Mouse (Mus musculus): ENCODE results near the gene Efcab11.

Efcab11 gene

GRCm38 (mm10) chr12:99669976-99670761 is 214.1 kb downstream of the Efcab11 start:
- no peak for DNase-seq

DNA sequence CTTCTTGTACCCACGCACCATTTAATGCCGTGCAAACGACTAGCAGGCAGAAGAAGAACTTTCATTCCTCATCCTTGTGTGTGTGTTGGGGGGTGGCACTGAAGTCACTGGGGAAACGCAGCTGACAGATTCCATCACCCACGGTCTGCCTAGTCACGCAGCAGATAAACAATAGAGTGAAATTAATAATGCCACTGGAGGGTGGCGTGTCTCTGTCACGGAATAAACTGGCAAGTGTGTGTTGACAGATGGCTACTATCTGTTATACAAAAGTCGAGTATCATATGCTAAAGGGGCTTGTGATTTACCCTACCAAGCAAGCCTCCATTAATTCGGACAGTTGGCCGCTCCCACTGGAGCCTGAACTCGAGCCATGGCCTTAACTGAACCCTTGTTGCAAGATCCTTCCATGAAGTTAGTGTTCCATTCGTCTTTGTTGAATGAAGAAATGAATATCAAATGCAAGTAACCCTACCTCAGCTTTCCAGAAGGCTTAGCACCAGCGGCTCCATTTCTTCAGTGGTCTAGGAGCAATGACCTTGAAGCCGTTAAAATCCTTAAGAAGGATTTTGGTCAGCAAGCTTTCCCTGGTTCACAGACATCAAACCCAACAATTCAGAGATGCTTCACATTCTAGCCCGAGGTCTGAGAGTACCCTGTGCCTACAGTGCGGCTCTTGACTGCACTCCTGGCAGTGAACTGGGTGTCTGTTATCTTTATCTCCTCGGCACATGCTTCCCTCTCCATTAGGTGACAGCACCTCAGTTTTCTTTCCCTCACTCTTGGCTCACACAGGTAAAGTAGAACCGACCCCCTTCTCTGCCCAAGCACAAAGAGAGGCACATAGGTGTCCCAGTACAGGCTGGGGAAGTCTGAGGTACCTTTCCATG is 229.0 kb downstream of the Efcab11 start:
- DNase-seq = peak; percentile 29

DNA sequence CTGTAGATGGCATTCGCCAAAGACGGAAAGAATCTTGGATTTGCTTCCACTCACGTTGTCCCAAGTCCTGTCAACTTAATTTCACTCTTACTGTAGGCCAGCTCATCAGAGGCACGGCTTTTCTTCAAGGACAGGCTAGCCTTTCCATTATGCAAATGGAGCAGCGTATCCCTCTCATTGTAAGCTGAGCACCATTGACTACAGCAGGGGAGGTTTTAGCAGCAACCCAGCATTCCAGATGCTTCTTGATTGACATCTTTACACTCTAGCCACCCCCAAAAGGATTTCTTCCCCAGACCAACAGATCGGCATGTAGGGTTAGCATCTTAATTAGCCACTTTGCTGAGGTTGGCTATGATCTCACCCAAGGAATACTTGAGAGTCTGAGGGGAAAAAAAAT is 231.8 kb downstream of the Efcab11 start:
- no peak for DNase-seq

DNA sequence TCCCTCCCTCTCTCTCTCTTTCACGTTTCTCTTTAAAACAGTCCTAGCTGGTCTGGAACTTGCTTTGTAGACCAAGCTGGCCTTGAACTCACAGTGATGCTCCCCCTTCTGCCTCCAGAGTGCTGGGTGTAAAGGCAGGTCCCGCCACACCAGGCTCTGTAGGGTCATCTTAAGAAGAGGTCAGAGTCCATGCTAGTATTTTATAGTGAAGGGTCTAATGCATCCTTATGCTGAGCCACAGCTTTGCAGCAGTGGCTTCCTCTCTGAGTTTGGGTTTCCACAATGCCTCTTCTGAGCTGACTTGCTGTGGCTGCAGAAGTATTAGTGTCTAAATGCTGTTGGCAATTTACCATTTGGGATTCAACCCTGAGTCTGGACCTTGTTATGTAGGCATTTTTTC is 234.5 kb downstream of the Efcab11 start:
- DNase-seq = no peak

GRCm38 (mm10) chr12:99648781-99649180 is 235.5 kb downstream of the Efcab11 start:
- peak; percentile 49 for DNase-seq

DNA sequence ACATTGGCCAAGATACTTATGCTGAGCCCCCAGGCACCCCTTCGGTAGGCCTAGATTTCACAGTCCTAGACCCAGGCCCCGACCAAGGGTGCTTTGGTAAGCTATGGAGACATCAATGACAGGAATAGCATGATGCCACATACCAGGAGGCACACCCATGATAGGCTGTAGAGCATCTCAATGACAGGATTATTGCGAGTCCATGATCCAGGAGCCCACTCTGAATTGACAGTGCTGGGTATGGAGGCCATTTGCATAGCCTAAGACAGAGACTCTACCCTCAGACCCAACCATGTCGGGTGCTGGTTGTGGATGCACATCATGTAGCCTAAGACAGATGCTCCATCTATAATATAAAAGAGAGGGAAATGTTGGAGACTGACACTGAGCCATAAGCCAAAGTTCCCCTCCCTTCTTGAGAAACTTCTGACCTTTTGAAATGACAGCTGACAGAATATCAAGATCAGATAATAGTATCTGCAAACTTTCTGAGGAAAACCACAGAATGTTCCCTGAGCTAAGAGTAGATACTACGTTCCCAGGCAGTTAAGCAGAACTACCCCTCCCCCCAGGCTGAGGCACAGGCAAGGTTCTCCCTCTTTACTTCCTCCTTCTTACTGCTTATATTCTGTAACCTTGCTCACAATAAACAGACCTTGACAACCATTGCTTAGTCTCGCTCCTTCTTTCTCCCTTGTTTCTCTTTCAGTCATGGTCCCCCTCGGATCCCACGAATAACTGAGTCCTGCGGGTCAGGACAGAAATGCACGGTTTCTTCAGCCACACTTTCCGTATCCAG is 237.5 kb downstream of the Efcab11 start:
- no peak for DNase-seq

DNA sequence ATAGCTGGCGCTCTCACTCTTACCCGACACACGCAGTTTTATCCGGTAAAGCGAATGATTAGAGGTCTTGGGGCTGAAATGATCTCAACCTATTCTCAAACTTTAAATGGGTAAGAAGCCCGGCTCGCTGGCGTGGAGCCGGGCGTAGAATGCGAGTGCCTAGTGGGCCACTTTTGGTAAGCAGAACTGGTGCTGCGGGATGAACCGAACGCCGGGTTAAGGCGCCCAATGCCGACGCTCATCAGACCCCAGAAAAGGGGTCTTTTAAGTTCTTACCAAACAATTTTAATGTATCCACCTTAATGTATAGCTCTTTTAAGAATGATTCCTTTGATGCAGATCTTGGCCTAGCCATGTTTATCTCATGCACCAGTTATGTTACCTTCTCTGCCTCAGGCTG is 238.8 kb downstream of the Efcab11 start:
- DNase-seq = peak; percentile 60

DNA sequence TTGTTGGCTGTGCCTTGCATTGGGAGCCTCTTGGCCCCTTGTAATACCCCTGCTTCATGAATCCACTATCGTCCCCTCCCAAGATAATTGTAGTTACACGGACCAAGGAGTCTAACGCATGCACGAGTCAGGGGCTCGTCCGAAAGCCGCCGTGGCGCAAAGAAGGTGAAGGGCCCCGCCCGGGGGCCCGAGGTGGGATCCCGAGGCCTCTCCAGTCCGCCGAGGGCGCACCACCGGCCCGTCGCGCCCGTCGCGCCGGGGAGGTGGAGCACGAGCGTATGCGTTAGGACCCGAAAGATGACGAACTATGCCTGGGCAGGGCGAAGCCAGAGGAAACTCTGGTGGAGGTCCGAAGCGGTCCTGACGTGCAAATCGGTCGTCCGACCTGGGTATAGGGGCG is 239.3 kb downstream of the Efcab11 start:
- DNase-seq = no peak

Data from cerebellum, adult 9-10 months (tissue).